Mouse (Mus musculus) mesoderm, embryonic 11.5 days (tissue): ENCODE data around the gene Crtc2.

Experiments
- DNase-seq: peaks from one replicate; pipeline ENCODE4 v3.0.0-alpha.2; 2012; ENCODE audit warnings: low read depth, low spot score

Crtc2 gene

GRCm38 (mm10) chr3:90253653-90254418 lies at the start of gene Crtc2:
Crtc2 (plus strand) TSS chr3:90254163.
- DNase-seq = peak; percentile 97

GRCm38 (mm10) chr3:90204582-90204981 lies 49.4 kb upstream of the Crtc2 start:
- DNase-seq = no peak

GRCm38 (mm10) chr3:90208662-90209061 lies 45.3 kb upstream of the Crtc2 start:
- DNase-seq = no peak

- no peak for DNase-seq
Measured at GRCm38 (mm10) chr3:90209908-90210566, 43.9 kb upstream of the Crtc2 start.

- DNase-seq = no peak
Measured at GRCm38 (mm10) chr3:90211475-90212398, 42.2 kb upstream of the Crtc2 start.

- no peak for DNase-seq
Measured at GRCm38 (mm10) chr3:90212723-90213122, 41.2 kb upstream of the Crtc2 start.

- DNase-seq = peak; percentile 95
Measured at GRCm38 (mm10) chr3:90213377-90213866, 40.5 kb upstream of the Crtc2 start, which contains the start of the genes Rps27 and Rab13. Rps27 (minus strand) TSS chr3:90213651. Rab13 (plus strand) TSS chr3:90213695.

- no peak for DNase-seq
Measured at GRCm38 (mm10) chr3:90213956-90214684, 39.8 kb upstream of the Crtc2 start.

GRCm38 (mm10) chr3:90215825-90216380 lies 38.1 kb upstream of the Crtc2 start:
- no peak for DNase-seq

- DNase-seq = peak; percentile 79
Measured at GRCm38 (mm10) chr3:90220088-90220487, 33.9 kb upstream of the Crtc2 start.

- DNase-seq = peak; percentile 60
Measured at GRCm38 (mm10) chr3:90220531-90220951, 33.4 kb upstream of the Crtc2 start.

GRCm38 (mm10) chr3:90221123-90221522 lies 32.8 kb upstream of the Crtc2 start:
- DNase-seq = no peak

- no peak for DNase-seq
Measured at GRCm38 (mm10) chr3:90222455-90222854, 31.5 kb upstream of the Crtc2 start.

GRCm38 (mm10) chr3:90222941-90223340 lies 31.0 kb upstream of the Crtc2 start:
- no peak for DNase-seq

GRCm38 (mm10) chr3:90224331-90224730 lies 29.6 kb upstream of the Crtc2 start:
- DNase-seq = no peak

GRCm38 (mm10) chr3:90231075-90231474 lies 22.9 kb upstream of the Crtc2 start:
- DNase-seq = no peak

- DNase-seq = peak; percentile 94
Measured at GRCm38 (mm10) chr3:90231507-90232333, 22.2 kb upstream of the Crtc2 start, which contains the start of gene Jtb. Jtb (plus strand) TSS chr3:90231597.

GRCm38 (mm10) chr3:90241251-90241650 lies 12.7 kb upstream of the Crtc2 start:
- DNase-seq = no peak

- no peak for DNase-seq
Measured at GRCm38 (mm10) chr3:90241669-90242358, 12.1 kb upstream of the Crtc2 start.
